Mouse (Mus musculus) olfactory bulb, adult 2 months (tissue): Measurements from ENCODE around the gene Gm49405.

Experiments
- CTCF ChIP-seq: fragments of 200-500 bp; IDR thresholded peaks from 2 replicates; pipeline ENCODE4 v1.5.1; 2012; ENCODE audit warnings: low read depth, mild to moderate bottlenecking, low read length, moderate library complexity; ENCODE audit not compliant: insufficient read depth
- POLR2A ChIP-seq: fragments of 200-500 bp; IDR thresholded peaks from 2 replicates; pipeline ENCODE4 v1.6.1; 2012; ENCODE audit warnings: mild to moderate bottlenecking, low read depth, low read length, moderate library complexity; ENCODE audit not compliant: insufficient read depth

DNA sequence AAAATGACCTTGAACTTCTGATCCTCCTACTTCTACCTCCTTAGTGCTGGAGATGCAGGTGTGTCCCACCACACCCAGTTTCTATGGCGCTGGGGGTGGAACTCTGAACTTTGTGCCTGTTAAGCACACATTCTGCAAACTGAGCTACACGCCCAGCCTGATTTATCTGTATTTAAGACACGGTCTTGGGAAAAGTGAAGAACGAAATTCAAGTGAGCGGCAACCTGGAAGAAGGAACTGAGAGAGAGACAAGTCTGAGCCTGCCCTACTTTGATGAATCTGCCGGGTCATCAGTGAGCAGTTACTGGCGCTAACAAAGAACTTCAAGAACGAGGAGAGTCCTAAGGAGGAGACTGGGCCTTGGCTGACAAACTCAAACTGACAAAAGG, 46.4 kb downstream of the Gm49405 start:
- TF ChIP-seq CTCF (no peak), POLR2A (no peak)
